Mouse (Mus musculus): ENCODE results near the gene Adck2.

The Adck2 gene

GRCm38 (mm10) chr6:39573791-39574554 is at the start of gene Adck2:
Gene Adck2 (plus strand): TSS chr6:39573873.
- peak; percentile 87 for DNase-seq (ENCODE audit: low read depth, low spot score)

GRCm38 (mm10) chr6:39526797-39527196 is 46.9 kb upstream of the Adck2 start:
- DNase-seq (ENCODE audit: low read depth, low spot score): peak; percentile 35

GRCm38 (mm10) chr6:39527337-39527784 is 46.3 kb upstream of the Adck2 start:
- DNase-seq (ENCODE audit: low read depth, low spot score): no peak

GRCm38 (mm10) chr6:39527811-39528210 is 45.9 kb upstream of the Adck2 start:
- DNase-seq (ENCODE audit: low read depth, low spot score): no peak

GRCm38 (mm10) chr6:39528671-39529535 is 44.8 kb upstream of the Adck2 start:
- no peak for DNase-seq (ENCODE audit: low read depth, low spot score)

GRCm38 (mm10) chr6:39534944-39535343 is 38.7 kb upstream of the Adck2 start:
- DNase-seq (ENCODE audit: low read depth, low spot score): no peak

- no peak for DNase-seq (ENCODE audit: low read depth, low spot score)
These were observed 37.1 kb upstream of the Adck2 start for GRCm38 (mm10) chr6:39536621-39537020.

- no peak for DNase-seq (ENCODE audit: low read depth, low spot score)
These were observed 36.4 kb upstream of the Adck2 start for GRCm38 (mm10) chr6:39537276-39537675.

- DNase-seq (ENCODE audit: low read depth, low spot score): no peak
These were observed 35.4 kb upstream of the Adck2 start for GRCm38 (mm10) chr6:39538227-39538626.

GRCm38 (mm10) chr6:39539679-39540155 is 34.0 kb upstream of the Adck2 start:
- DNase-seq (ENCODE audit: low read depth, low spot score): peak; percentile 25

- DNase-seq (ENCODE audit: low read depth, low spot score): no peak
These were observed 33.1 kb upstream of the Adck2 start for GRCm38 (mm10) chr6:39540563-39540962.

- DNase-seq (ENCODE audit: low read depth, low spot score): no peak
These were observed 30.8 kb upstream of the Adck2 start for GRCm38 (mm10) chr6:39542631-39543597.

- DNase-seq (ENCODE audit: low read depth, low spot score): no peak
These were observed 29.8 kb upstream of the Adck2 start for GRCm38 (mm10) chr6:39543769-39544420.

- no peak for DNase-seq (ENCODE audit: low read depth, low spot score)
These were observed 28.2 kb upstream of the Adck2 start for GRCm38 (mm10) chr6:39545474-39545873.

GRCm38 (mm10) chr6:39548030-39548429 is 25.6 kb upstream of the Adck2 start:
- no peak for DNase-seq (ENCODE audit: low read depth, low spot score)

GRCm38 (mm10) chr6:39551981-39552636 is 21.6 kb upstream of the Adck2 start:
- DNase-seq (ENCODE audit: low read depth, low spot score): peak; percentile 20

- DNase-seq (ENCODE audit: low read depth, low spot score): no peak
These were observed 18.6 kb upstream of the Adck2 start for GRCm38 (mm10) chr6:39554888-39555647.

GRCm38 (mm10) chr6:39555648-39555945 is 18.1 kb upstream of the Adck2 start:
- no peak for DNase-seq (ENCODE audit: low read depth, low spot score)

- DNase-seq (ENCODE audit: low read depth, low spot score): peak; percentile 9
These were observed 16.6 kb upstream of the Adck2 start for GRCm38 (mm10) chr6:39556900-39557659.
